Mouse (Mus musculus): ENCODE data around the gene Usp39.

DNA sequence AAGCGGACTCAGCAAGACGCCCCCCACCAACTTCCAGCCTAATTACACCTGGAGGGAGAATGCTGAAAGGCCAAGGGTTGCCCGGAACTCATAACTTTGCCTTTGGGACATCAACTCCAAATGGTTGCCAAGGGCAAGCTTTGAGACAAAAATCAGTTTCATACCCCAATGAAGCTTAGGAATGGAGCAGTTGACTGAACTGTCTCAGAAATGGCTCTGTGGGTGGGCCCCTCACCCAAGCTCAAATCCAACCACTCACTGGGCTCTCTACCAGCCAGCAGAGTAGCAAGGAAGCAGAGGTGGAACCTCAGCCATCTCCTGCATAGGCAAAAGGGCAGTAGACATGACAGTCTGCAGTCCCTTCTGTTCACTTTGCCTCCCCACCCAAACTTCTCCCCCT lies 42.8 kb upstream of the Usp39 start:
- no peak for TF ChIP-seq POLR2A (IDR thresholded peaks at IDR 0.05; ENCODE audit: borderline replicate concordance, low read depth, low read length)
- TF ChIP-seq CTCF (IDR thresholded peaks at IDR 0.05; ENCODE audit: low read depth, low read length), result no peak
